Mouse (Mus musculus) bone marrow macrophage, adult 2 months (primary cell): Measurements from ENCODE around the gene Dnmt3b.

ENCODE experiments used
- CTCF ChIP-seq: IDR thresholded peaks from 2 replicates; pipeline ENCODE4 v1.5.1; 2012; ENCODE audit warnings: low read depth, mild to moderate bottlenecking, low read length, moderate library complexity
- POLR2A ChIP-seq: IDR thresholded peaks from 2 replicates; pipeline ENCODE4 v1.6.1; 2012; ENCODE audit warnings: mild to moderate bottlenecking, low read depth, low read length, borderline replicate concordance

DNA sequence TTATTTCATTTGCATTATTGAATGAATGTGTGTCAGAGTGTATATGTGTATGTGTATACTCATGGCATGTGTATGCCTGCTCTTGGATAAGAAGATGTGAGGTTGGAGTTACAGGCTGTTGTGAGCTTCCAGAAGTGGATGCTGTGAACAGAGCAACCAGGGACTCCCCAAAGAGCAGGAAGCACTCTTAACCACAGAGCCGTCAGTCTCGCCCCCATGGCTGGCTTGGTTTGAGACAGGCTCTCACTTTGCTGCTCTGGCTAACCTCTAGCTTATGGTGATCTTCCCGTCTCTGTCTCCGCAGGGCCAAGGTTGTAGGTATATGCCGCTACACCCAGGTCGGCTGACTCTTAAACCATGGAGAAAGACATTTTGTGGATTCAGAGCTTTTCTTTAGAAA, 30.8 kb upstream of the Dnmt3b start:
- no peak for TF ChIP-seq CTCF
- TF ChIP-seq POLR2A = no peak
